Mouse (Mus musculus) embryonic stem cell, embryonic (primary cell): ENCODE results near the gene Unc45b.

Source experiments
- CTCF ChIA-PET, 4 experiments: fragments of 300-600 bp in 2 of 4; fragments of 350-600 bp in 2 of 4; sonication (Branson Sonifier 250); formaldehyde crosslinking; loops; one replicate each; lab custom pipeline; 2022; ENCODE audit warnings: inconsistent platforms in 2 of 4; lab: Charles Lee
- POLR2A ChIA-PET, 4 experiments: fragments of 300-600 bp in 2 of 4; fragments of 350-600 bp in 2 of 4; sonication (Branson Sonifier 250); formaldehyde crosslinking; loops; one replicate each; lab custom pipeline; 2022; ENCODE audit warnings: antibody characterized with exemption in 4 of 4, inconsistent platforms in 1 of 4; lab: Charles Lee

The Unc45b gene

DNA sequence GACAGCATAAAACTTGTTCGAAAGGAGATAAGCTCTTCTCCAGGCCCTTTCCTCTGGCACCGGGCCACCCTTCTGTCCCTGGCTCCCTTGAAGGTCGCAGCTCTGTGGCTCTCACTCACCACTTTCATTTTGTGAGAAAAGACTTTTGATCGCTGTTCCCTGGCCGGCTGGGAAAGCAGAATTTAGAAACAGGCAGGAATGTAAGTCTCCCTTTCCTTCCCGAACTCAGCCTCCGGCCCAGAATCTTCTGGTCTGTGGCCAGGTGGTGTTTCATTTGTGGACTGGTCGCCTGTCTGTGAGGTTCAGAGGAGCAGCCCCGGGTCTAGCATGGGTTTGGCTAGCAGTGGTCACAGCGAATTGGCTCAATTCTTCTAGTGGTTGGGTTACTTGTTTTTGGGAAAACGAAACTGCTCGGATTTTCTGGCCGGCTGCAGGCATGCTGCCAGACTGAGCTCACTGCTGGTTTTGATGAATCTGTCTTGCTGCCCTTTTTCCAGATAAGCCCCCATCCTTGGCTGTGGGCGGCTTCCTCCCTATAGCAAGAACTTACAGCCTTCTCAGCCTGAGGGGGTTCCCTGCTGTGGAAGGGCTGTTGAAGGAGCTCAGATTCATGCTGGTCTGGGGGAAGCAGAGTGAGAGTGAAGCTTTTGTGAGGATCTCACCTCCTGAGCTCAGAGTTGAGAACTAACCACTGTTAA, 81.3 kb downstream of the Unc45b start, which contains the start of gene Slfn9:
TSS of gene Slfn9 (minus strand) at position 362 of the 698 bp plus-strand sequence.
- ChIA-PET CTCF (interaction anchor here in 1 of 4 experiments (0.6 kb wide), 1 partner anchor 75 kb away, joined by 3 read pairs; no protein-coding TSS in a partner anchor), POLR2A (interaction anchor here in 3 of 4 experiments (0.5 to 2.9 kb wide), 8 partner anchors 28 to 300 kb away, joined by 3 to 17 read pairs (median 4); partner anchors contain the start of gene Slfn8 (in 3 of the 3))
